ENCODE assay signal across 7 mouse cellular contexts in the genomic region with DNA sequence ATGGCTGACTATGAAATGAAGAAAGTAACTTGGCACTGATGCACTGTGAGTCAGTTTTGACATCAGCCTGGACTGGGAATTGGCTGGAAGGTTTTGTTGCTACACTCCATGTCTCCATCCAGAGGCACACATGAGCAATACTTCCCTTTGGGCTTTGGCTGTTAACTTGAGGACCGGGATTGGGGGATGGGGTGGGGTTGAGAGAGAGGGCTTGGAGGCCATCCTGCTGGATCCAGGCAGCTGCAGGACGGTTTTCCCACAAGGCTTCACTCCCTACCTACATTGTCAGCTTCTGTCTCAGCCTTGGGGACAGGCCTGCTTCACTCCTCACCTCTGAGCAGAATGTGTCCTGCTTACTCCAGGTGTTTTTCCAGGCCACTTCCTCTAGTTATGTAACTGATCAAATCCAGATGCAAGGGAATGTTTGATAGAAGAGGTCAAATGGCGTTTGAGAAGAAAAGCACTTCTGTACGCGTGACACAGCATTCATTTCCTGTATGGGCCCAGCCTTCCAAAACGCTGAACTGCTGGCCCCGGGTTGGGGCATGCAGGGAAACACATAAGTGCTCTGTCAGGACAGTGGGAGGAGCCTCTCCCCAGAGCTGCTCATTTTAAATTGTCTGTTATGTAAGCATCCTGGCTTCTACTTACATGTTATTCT. TPM values are rescaled to one million over a fixed set of nuclear protein-coding genes. Genes with fewer than 3 reads are reported as not detected.
DNase-seq lines count a peak whose midpoint lies in the region; ATAC-seq and TF ChIP-seq lines count a peak whose summit lies in the region.

No protein-coding gene starts in this region.

- ATAC-seq in liver, embryonic 13.5 days (ENCODE audit: low read depth) = 0 out of 2 replicates have a peak, but pooled peaks have one; percentile 47

- no peak for TF ChIP-seq POLR2A in olfactory bulb, adult 2 months (IDR thresholded peaks at IDR 0.05; ENCODE audit: insufficient read depth, low read depth, low read length)

- no peak overlapping the region for H3K9ac ChIP-seq in liver, embryonic 13.5 days

- DNase-seq in CD8-positive naive resting alpha-beta T cell, adult 2 months (ENCODE audit: low read depth in 2 of 2, low spot score in 2 of 2) = peak; percentile 18 to 27
- DNase-seq in adrenal gland, adult (ENCODE audit: inconsistent age in 2 of 2, low spot score in 1 of 2) = peak; percentile 86 to 94
- peak; percentile 80 to 84 for DNase-seq in gastrocnemius, adult 8-10 months (ENCODE audit: low spot score in 2 of 2)
- DNase-seq in hindlimb bud, embryonic 11.5 days (ENCODE audit: extremely low spot score, low read depth, low spot score) = peak; percentile 72
- no peak for DNase-seq in liver, embryonic 13.5 days
- no peak for DNase-seq in right cerebral cortex, postnatal 4 days

- H3K4me3 ChIP-seq in liver, embryonic 13.5 days (replicated peaks) = no peak overlapping the region
- H3K4me3 ChIP-seq in olfactory bulb, adult 2 months (ENCODE audit: insufficient read depth, low read depth, low read length) = no peak overlapping the region

- H3K27me3 ChIP-seq in liver, embryonic 13.5 days = no peaks in the 10 kb centered on the region

- no peak for TF ChIP-seq CTCF in olfactory bulb, adult 2 months (IDR thresholded peaks at IDR 0.05; ENCODE audit: insufficient read depth, low read depth, low read length)

- H3K27ac ChIP-seq in liver, embryonic 13.5 days = peak overlapping the region; percentile 59
- peak overlapping the region; percentile 1; the same call in 1 of the 2 replicates for H3K27ac ChIP-seq in olfactory bulb, adult 2 months (ENCODE audit: insufficient read depth, low read depth, low read length)

- H3K4me1 ChIP-seq in liver, embryonic 13.5 days (replicated peaks) = peaks cover 59% of the 10 kb centered on the region
- H3K4me1 ChIP-seq in olfactory bulb, adult 2 months (ENCODE audit: control insufficient read depth, insufficient read depth, low read length) = peaks cover 21% of the 10 kb centered on the region

- H3K9me3 ChIP-seq in liver, embryonic 13.5 days (replicated peaks) = no peaks in the 10 kb centered on the region

- 0 out of 2 replicates have a peak overlapping the region, but pooled peaks have one; percentile 21 for H3K4me2 ChIP-seq in liver, embryonic 13.5 days

- H3K36me3 ChIP-seq in liver, embryonic 13.5 days = no peaks in the 10 kb centered on the region

- 12% methylated on average over 7 of the region's 7 CpGs for WGBS in liver, embryonic 13.5 days (ENCODE audit: insufficient replicate concordance)
- WGBS in olfactory bulb, adult 2 months = 45% methylated on average over 7 of the region's 7 CpGs

RNA-seq across cellular contexts. Expression of gene Qrfp, which starts 39.5 kb away (rescaled TPM):
- not detected for total RNA-seq in gastrocnemius, adult 8-10 months (2022)
- 0.07 TPM in 1 of 2 replicates, not detected in the other for polyA plus RNA-seq in liver, embryonic 13.5 days (2015; fragmentation: Nextera tagmentation; extraction: Ambion mirVana)
- not detected in 2 replicates for polyA plus RNA-seq in olfactory bulb, adult 2 months (2012; ENCODE audit: insufficient read depth, insufficient read length, low replicate concordance, missing spikeins)

Comparison
In these comparisons a context has a peak if more than half of its experiments do, and no peak if none do; other contexts are left out.
1. DNase-seq: peak in CD8-positive naive resting alpha-beta T cell, adult 2 months (2 of 2), adrenal gland, adult (2 of 2), gastrocnemius, adult 8-10 months (2 of 2) and hindlimb bud, embryonic 11.5 days (single experiment); none in liver, embryonic 13.5 days (single experiment) and right cerebral cortex, postnatal 4 days (single experiment).